Comparison of ENCODE assay signal across 8 mouse cellular contexts in the genomic region with DNA sequence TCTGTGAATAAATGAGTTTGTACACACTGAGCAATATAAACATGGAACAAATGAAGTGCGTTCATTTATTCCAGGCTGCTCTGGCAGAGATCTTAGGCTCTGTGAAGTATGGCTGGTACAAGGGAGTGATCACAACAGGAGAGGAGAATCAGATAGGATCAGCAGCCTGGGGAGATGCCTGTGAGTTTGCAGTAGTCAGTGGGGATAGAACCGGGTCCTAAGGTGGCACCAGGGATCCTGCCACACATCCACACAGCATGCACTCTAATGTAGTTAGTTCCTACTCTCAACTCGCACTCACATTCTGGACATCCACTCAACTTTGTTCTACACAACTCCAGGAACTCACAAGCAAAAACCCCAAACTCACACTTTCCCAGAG. TPM values are rescaled to one million over a fixed set of nuclear protein-coding genes. Genes with fewer than 3 reads are reported as not detected.
DNase-seq lines count a peak whose midpoint lies in the region; ATAC-seq and TF ChIP-seq lines count a peak whose summit lies in the region.

No protein-coding gene starts in this region.

- peak overlapping the region; percentile 55 for H3K9ac ChIP-seq in heart, embryonic 11.5 days (ENCODE audit: low read depth, low read length)
- H3K9ac ChIP-seq in forebrain, embryonic 15.5 days (replicated peaks), result peak overlapping the region; percentile 68
- peak overlapping the region; percentile 47 for H3K9ac ChIP-seq in liver, embryonic 16.5 days (ENCODE audit: low read depth, low read length)

- H3K36me3 ChIP-seq in heart, embryonic 11.5 days (ENCODE audit: control insufficient read depth, insufficient read depth, low read length), result no peaks in the 10 kb centered on the region
- no peaks in the 10 kb centered on the region for H3K36me3 ChIP-seq in E14TG2a.4 (ENCODE audit: insufficient read depth, low read length)
- H3K36me3 ChIP-seq in forebrain, embryonic 15.5 days, result no peaks in the 10 kb centered on the region
- H3K36me3 ChIP-seq in liver, embryonic 16.5 days (ENCODE audit: control insufficient read depth, insufficient read depth), result no peaks in the 10 kb centered on the region

- 7% methylated on average over 3 of the region's 3 CpGs for WGBS in heart, embryonic 11.5 days (ENCODE audit: insufficient replicate concordance)
- WGBS in forebrain, embryonic 15.5 days, result 7% methylated on average over 3 of the region's 3 CpGs
- 5% methylated on average over 3 of the region's 3 CpGs for WGBS in liver, embryonic 16.5 days (ENCODE audit: insufficient replicate concordance)

- peak overlapping the region; percentile 46 for H3K4me3 ChIP-seq in heart, embryonic 11.5 days (ENCODE audit: low read depth, low read length)
- H3K4me3 ChIP-seq in E14TG2a.4 (replicated peaks; ENCODE audit: low read length), result peak overlapping the region; percentile 85
- peak overlapping the region; percentile 69 for H3K4me3 ChIP-seq in forebrain, embryonic 15.5 days
- H3K4me3 ChIP-seq in liver, embryonic 16.5 days (ENCODE audit: low read depth, low read length), result peak overlapping the region; percentile 71

- ATAC-seq in heart, embryonic 11.5 days (replicated peaks; ENCODE audit: insufficient number of reproducible peaks, low FRiP score, low TSS enrichment), result no peak
- ATAC-seq in forebrain, embryonic 15.5 days (replicated peaks), result peak; percentile 38
- ATAC-seq in liver, embryonic 16.5 days (ENCODE audit: low read depth), result peak; percentile 14; the same call in 1 of the 2 replicates

- H3K27me3 ChIP-seq in heart, embryonic 11.5 days (ENCODE audit: control insufficient read depth, insufficient read depth, low read length), result no peaks in the 10 kb centered on the region
- peaks cover 6% of the 10 kb centered on the region; the same call in 1 of the 2 replicates for H3K27me3 ChIP-seq in E14TG2a.4 (ENCODE audit: insufficient read depth, low read length)
- no peaks in the 10 kb centered on the region for H3K27me3 ChIP-seq in forebrain, embryonic 15.5 days
- H3K27me3 ChIP-seq in liver, embryonic 16.5 days (ENCODE audit: control insufficient read depth, insufficient read depth, low read depth, low read length), result no peaks in the 10 kb centered on the region

- no peaks in the 10 kb centered on the region for H3K4me1 ChIP-seq in heart, embryonic 11.5 days (ENCODE audit: control insufficient read depth, insufficient read depth, low read length)
- peaks cover 18% of the 10 kb centered on the region for H3K4me1 ChIP-seq in E14TG2a.4 (replicated peaks; ENCODE audit: low read depth, low read length)
- H3K4me1 ChIP-seq in forebrain, embryonic 15.5 days, result peaks cover 5% of the 10 kb centered on the region
- peaks cover 13% of the 10 kb centered on the region for H3K4me1 ChIP-seq in liver, embryonic 16.5 days (ENCODE audit: control insufficient read depth, low read depth, low read length)

- H3K4me2 ChIP-seq in heart, embryonic 11.5 days, result peak overlapping the region; percentile 61
- peak overlapping the region; percentile 59 for H3K4me2 ChIP-seq in forebrain, embryonic 15.5 days (replicated peaks)
- peak overlapping the region; percentile 96 for H3K4me2 ChIP-seq in liver, embryonic 16.5 days (ENCODE audit: low read depth, low read length)

- H3K9me3 ChIP-seq in heart, embryonic 11.5 days (replicated peaks; ENCODE audit: control insufficient read depth, low read length), result no peaks in the 10 kb centered on the region
- H3K9me3 ChIP-seq in E14TG2a.4 (ENCODE audit: low read length), result no peaks in the 10 kb centered on the region
- no peaks in the 10 kb centered on the region for H3K9me3 ChIP-seq in forebrain, embryonic 15.5 days
- no peaks in the 10 kb centered on the region for H3K9me3 ChIP-seq in liver, embryonic 16.5 days (replicated peaks; ENCODE audit: control insufficient read depth, low read length)

- no peak for DNase-seq in heart, postnatal 36 days
- DNase-seq in retina, postnatal 1 day, result no peak
- DNase-seq in ovary, postnatal 14 days (ENCODE audit: low spot score), result no peak
- DNase-seq in c-Kit-positive CD71-positive TER-119-positive erythroid progenitor cells, embryonic 14.5 days (ENCODE audit: low spot score), result no peak

- no peak overlapping the region for H3K27ac ChIP-seq in heart, embryonic 11.5 days (ENCODE audit: low read depth, low read length)
- peak overlapping the region; percentile 95 for H3K27ac ChIP-seq in forebrain, embryonic 15.5 days (replicated peaks)
- peak overlapping the region; percentile 37; the same call in 1 of the 2 replicates for H3K27ac ChIP-seq in liver, embryonic 16.5 days (ENCODE audit: low read length)

- intact Hi-C loops in heart, postnatal 36 days (cut with DNase I), result no loop called here

- no peak for TF ChIP-seq CTCF in E14TG2a.4 (conservative IDR thresholded peaks at IDR 0.05; ENCODE audit: low read length)

RNA-seq across cellular contexts. Expression of a gene that starts 0.6 kb away (rescaled TPM):
- polyA plus RNA-seq in heart, embryonic 11.5 days (2014; fragmentation: Nextera tagmentation; extraction: Ambion mirVana), result 14.9 and 17.6 TPM in 2 replicates
- total RNA-seq in heart, postnatal 36 days (2021), result 1 to 10 TPM; 2.5 to 4.0 TPM
- polyA plus RNA-seq in forebrain, embryonic 15.5 days (2015; fragmentation: Nextera tagmentation; extraction: Ambion mirVana), result 5.5 and 5.8 TPM in 2 replicates
- polyA plus RNA-seq in liver, embryonic 16.5 days (2015; fragmentation: Nextera tagmentation; extraction: Ambion mirVana), result 43.1 and 63.2 TPM in 2 replicates

RNA-seq across cellular contexts. Expression of a gene that starts 59.1 kb away (rescaled TPM):
- polyA plus RNA-seq in heart, embryonic 11.5 days (2014; fragmentation: Nextera tagmentation; extraction: Ambion mirVana), result 20.5 and 24.4 TPM in 2 replicates
- total RNA-seq in heart, postnatal 36 days (2021), result 10 to 100 TPM; 24.2 to 24.5 TPM
- polyA plus RNA-seq in forebrain, embryonic 15.5 days (2015; fragmentation: Nextera tagmentation; extraction: Ambion mirVana), result 31.9 and 34.2 TPM in 2 replicates
- polyA plus RNA-seq in liver, embryonic 16.5 days (2015; fragmentation: Nextera tagmentation; extraction: Ambion mirVana), result 2.8 and 3.7 TPM in 2 replicates
